Comparison of ENCODE assay signal across 13 mouse cellular contexts in the genomic region with DNA sequence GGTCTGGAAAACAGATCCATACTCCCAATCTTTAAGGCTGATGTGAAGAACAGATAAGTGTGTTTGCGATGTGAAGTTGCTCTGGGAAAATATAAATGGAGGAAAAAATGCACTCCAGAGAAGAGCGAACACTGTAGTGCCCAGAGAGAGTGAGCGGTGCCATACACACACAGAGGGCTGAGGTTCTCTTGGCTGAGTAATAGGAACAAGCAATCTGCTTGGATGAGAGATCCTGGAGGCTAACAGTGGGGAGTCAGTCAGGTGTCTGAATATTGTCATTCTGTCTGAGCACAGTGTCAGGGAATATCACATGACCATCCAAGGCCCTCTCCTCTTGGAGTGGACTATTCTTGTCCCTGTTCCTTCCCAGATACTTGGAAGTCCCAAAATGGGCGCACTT.
DNase-seq lines count a peak whose midpoint lies in the region; ATAC-seq lines count a peak whose summit lies in the region.
"Had no signal": no experiment of that assay in that cellular context is flagged by ENCODE, and none has a peak within 500 bp of the region (broad histone marks: within the 10 kb centered on the region; RNA-seq: fewer than 3 reads in every experiment).

No protein-coding gene starts in this region.

- ATAC-seq in activated CD4-positive, CD25-positive, alpha-beta regulatory T cell, adult 4 months = peak; percentile 8
- peak; percentile 33 for ATAC-seq in granulocyte monocyte progenitor cell, adult 5-6 weeks (replicated peaks; ENCODE audit: poor library complexity, severe bottlenecking)
- ATAC-seq in megakaryocyte, adult 5-6 weeks (ENCODE audit: poor library complexity, severe bottlenecking) = peak; percentile 31
- ATAC-seq: forebrain, postnatal 0 days had no signal

- peak; percentile 50 to 70 for DNase-seq in cerebellum, adult 18-20 months
- DNase-seq in spleen, postnatal 14 days (ENCODE audit: low spot score in 2 of 2) = no peak
- DNase-seq in spleen, adult 12 weeks (ENCODE audit: low spot score) = no peak
- no peak for DNase-seq in kidney, adult 8-10 months
- DNase-seq: adrenal gland, postnatal 36 days; forebrain, postnatal 0 days; gastrocnemius, adult 2 months; heart, adult 2 months; lung, postnatal 10 days; right cerebral cortex, postnatal 14 days had no signal

Comparison
In these comparisons a context has a peak if more than half of its experiments do, and no peak if none do; other contexts are left out.
1. DNase-seq: peak in cerebellum, adult 18-20 months (2 of 2); none in spleen, postnatal 14 days (0 of 2), spleen, adult 12 weeks (single experiment) and kidney, adult 8-10 months (0 of 2).
2. Peak in every context shown above with its lines, with median percentiles within 50 percentile points of each other: ATAC-seq.